Mouse (Mus musculus) retina, embryonic 14.5 days (tissue): ENCODE data around the gene Iah1.

Experiments used
- DNase-seq: peaks from one replicate; pipeline ENCODE4 v3.0.0-alpha.2; 2015; ENCODE audit warnings: low spot score

Iah1 gene

GRCm38 (mm10) chr12:21369087-21369410 is 52.9 kb downstream of the Iah1 start:
- no peak for DNase-seq

- DNase-seq: no peak
Observed at GRCm38 (mm10) chr12:21370035-21370611, 53.9 kb downstream of the Iah1 start.

- DNase-seq: peak; percentile 96
Observed at GRCm38 (mm10) chr12:21373100-21373819, 57.1 kb downstream of the Iah1 start, which contains the start of gene Adam17. TSS of gene Adam17 (minus strand) at chr12:21373632.
